Mouse (Mus musculus) stomach, embryonic 15.5 days (tissue): ENCODE measurements at regions not wholly inside any gene's neighbourhood (a gene's known extent, or its start where the extent isn't known, plus 50 kb on each side); places are given as distances from the start of the nearest gene placed in this dataset.

Experiments
- ATAC-seq: fragments of 200-750 bp; cut with Nextera tagmentation; 2 replicates; pipeline ENCODE4 v1.8.0; 2017; ENCODE audit warnings: low read depth, moderate number of reproducible peaks, moderate TSS enrichment; ENCODE audit not compliant: insufficient read depth, low FRiP score
- H3K27ac ChIP-seq: fragments of 300-500 bp; sonication (generic); 2 replicates; pipeline ENCODE4 v1.5.1; 2015; ENCODE audit warnings: mild to moderate bottlenecking, inconsistent platforms
- H3K27me3 ChIP-seq: fragments of 300-500 bp; sonication (generic); replicated peaks from 2 replicates; pipeline ENCODE4 v1.6.1; 2015; ENCODE audit warnings: inconsistent platforms
- H3K36me3 ChIP-seq: fragments of 300-500 bp; sonication (generic); 2 replicates; pipeline ENCODE4 v1.6.1; 2015; ENCODE audit warnings: inconsistent platforms
- H3K4me1 ChIP-seq: fragments of 300-500 bp; sonication (generic); 2 replicates; pipeline ENCODE4 v1.6.1; 2015; ENCODE audit warnings: inconsistent platforms
- H3K4me2 ChIP-seq: fragments of 300-500 bp; sonication (generic); 2 replicates; pipeline ENCODE4 v1.6.1; 2015; ENCODE audit warnings: mild to moderate bottlenecking, inconsistent platforms
- H3K4me3 ChIP-seq: fragments of 300-500 bp; sonication (generic); replicated peaks from 2 replicates; pipeline ENCODE4 v1.5.1; 2015; ENCODE audit warnings: inconsistent platforms
- H3K9ac ChIP-seq: fragments of 300-500 bp; sonication (generic); 2 replicates; pipeline ENCODE4 v1.6.1; 2015; ENCODE audit warnings: inconsistent platforms
- H3K9me3 ChIP-seq: fragments of 300-500 bp; sonication (generic); 2 replicates; pipeline ENCODE4 v1.6.1; 2016; ENCODE audit warnings: inconsistent platforms
- WGBS: fragments of 180-500 bp; shearing (Covaris S2); methylation state at CpG from one replicate; pipeline ENCODE4 v1.1.7; 2015; 5-methylcytosine and 5-hydroxymethylcytosine counted together

GRCm38 (mm10) chr1:13798848-13799247, 2294.3 kb downstream of the 4930444P10Rik start:
- Histone ChIP-seq H3K27me3 (no peaks in the 10 kb centered on the region), H3K9me3 (no peaks in the 10 kb centered on the region), H3K36me3 (no peaks in the 10 kb centered on the region), H3K27ac (no peak overlapping the region), H3K9ac (no peak overlapping the region), H3K4me3 (no peak overlapping the region), H3K4me2 (no peak overlapping the region), H3K4me1 (no peaks in the 10 kb centered on the region)
- 71% methylated on average over 1 of the region's 1 CpGs for WGBS
- no peak for ATAC-seq

GRCm38 (mm10) chr1:13795196-13795595, 2297.9 kb downstream of the 4930444P10Rik start:
- Histone ChIP-seq H3K36me3 (no peaks in the 10 kb centered on the region), H3K4me3 (no peak overlapping the region), H3K27me3 (no peaks in the 10 kb centered on the region), H3K4me1 (no peaks in the 10 kb centered on the region), H3K9ac (no peak overlapping the region), H3K27ac (no peak overlapping the region), H3K9me3 (no peaks in the 10 kb centered on the region), H3K4me2 (no peak overlapping the region)
- no peak for ATAC-seq

- Histone ChIP-seq H3K27ac (no peak overlapping the region), H3K4me2 (peak overlapping the region; percentile 21; the same call in 1 of the 2 replicates), H3K4me1 (no peaks in the 10 kb centered on the region), H3K4me3 (no peak overlapping the region), H3K9ac (no peak overlapping the region), H3K27me3 (no peaks in the 10 kb centered on the region), H3K9me3 (no peaks in the 10 kb centered on the region), H3K36me3 (no peaks in the 10 kb centered on the region)
- ATAC-seq, result no peak
- 40% methylated on average over 13 of the region's 13 CpGs for WGBS
Observed at GRCm38 (mm10) chr1:13789318-13790085, 2303.6 kb downstream of the 4930444P10Rik start.

GRCm38 (mm10) chr1:13787016-13787415, 2306.1 kb downstream of the 4930444P10Rik start:
- Histone ChIP-seq H3K4me2 (no peak overlapping the region), H3K36me3 (no peaks in the 10 kb centered on the region), H3K27ac (no peak overlapping the region), H3K27me3 (no peaks in the 10 kb centered on the region), H3K9ac (no peak overlapping the region), H3K4me1 (no peaks in the 10 kb centered on the region), H3K9me3 (no peaks in the 10 kb centered on the region), H3K4me3 (no peak overlapping the region)
- 73% methylated on average over 2 of the region's 2 CpGs for WGBS
- ATAC-seq, result no peak

- no peaks in the 10 kb centered on the region for H3K9me3 ChIP-seq
- H3K36me3 ChIP-seq, result no peaks in the 10 kb centered on the region
- H3K27me3 ChIP-seq, result no peaks in the 10 kb centered on the region
- WGBS, result 5% methylated on average over 4 of the region's 4 CpGs
- no peaks in the 10 kb centered on the region for H3K4me1 ChIP-seq
- ATAC-seq, result no peak
- H3K4me2 ChIP-seq, result no peak overlapping the region
- H3K9ac ChIP-seq, result no peak overlapping the region
- no peak overlapping the region for H3K27ac ChIP-seq
- no peak overlapping the region for H3K4me3 ChIP-seq
Observed at GRCm38 (mm10) chr1:13784396-13784795, 2308.7 kb downstream of the 4930444P10Rik start.

- 78% methylated on average over 3 of the region's 3 CpGs for WGBS
- no peak overlapping the region for H3K9ac ChIP-seq
- no peak for ATAC-seq
- no peak overlapping the region for H3K4me3 ChIP-seq
- H3K9me3 ChIP-seq, result no peaks in the 10 kb centered on the region
- H3K4me1 ChIP-seq, result no peaks in the 10 kb centered on the region
- H3K27ac ChIP-seq, result no peak overlapping the region
- H3K36me3 ChIP-seq, result no peaks in the 10 kb centered on the region
- H3K4me2 ChIP-seq, result no peak overlapping the region
- H3K27me3 ChIP-seq, result no peaks in the 10 kb centered on the region
Observed at GRCm38 (mm10) chr1:13782633-13783032, 2310.5 kb downstream of the 4930444P10Rik start.

- 0 out of 2 replicates have a peak, but pooled peaks have one; percentile 36 for ATAC-seq
- Histone ChIP-seq H3K4me3 (no peak overlapping the region), H3K27ac (0 out of 2 replicates have a peak overlapping the region, but pooled peaks have one; percentile 23), H3K4me2 (no peak overlapping the region), H3K9me3 (no peaks in the 10 kb centered on the region), H3K9ac (no peak overlapping the region), H3K4me1 (no peaks in the 10 kb centered on the region), H3K27me3 (no peaks in the 10 kb centered on the region), H3K36me3 (no peaks in the 10 kb centered on the region)
- 40% methylated on average over 2 of the region's 2 CpGs for WGBS
Observed at GRCm38 (mm10) chr1:13772106-13772505, 2321.0 kb downstream of the 4930444P10Rik start.

- Histone ChIP-seq H3K36me3 (no peaks in the 10 kb centered on the region), H3K27me3 (no peaks in the 10 kb centered on the region), H3K9ac (no peak overlapping the region), H3K9me3 (no peaks in the 10 kb centered on the region), H3K4me3 (no peak overlapping the region), H3K27ac (peak overlapping the region; percentile 69), H3K4me2 (peak overlapping the region; percentile 30), H3K4me1 (no peaks in the 10 kb centered on the region)
- peak; percentile 93 for ATAC-seq
- WGBS, result 12% methylated on average over 10 of the region's 10 CpGs
Observed at GRCm38 (mm10) chr1:13771014-13771463, 2322.1 kb downstream of the 4930444P10Rik start.

- no peak overlapping the region for H3K27ac ChIP-seq
- no peaks in the 10 kb centered on the region for H3K4me1 ChIP-seq
- no peaks in the 10 kb centered on the region for H3K9me3 ChIP-seq
- WGBS, result 82% methylated on average over 1 of the region's 1 CpGs
- no peak overlapping the region for H3K9ac ChIP-seq
- no peak overlapping the region for H3K4me2 ChIP-seq
- H3K4me3 ChIP-seq, result no peak overlapping the region
- ATAC-seq, result no peak
- no peaks in the 10 kb centered on the region for H3K36me3 ChIP-seq
- no peaks in the 10 kb centered on the region for H3K27me3 ChIP-seq
Observed at GRCm38 (mm10) chr1:13752479-13752878, 2338.6 kb downstream of the A830018L16Rik start.

- Histone ChIP-seq H3K9ac (no peak overlapping the region), H3K4me1 (no peaks in the 10 kb centered on the region), H3K9me3 (no peaks in the 10 kb centered on the region), H3K27ac (no peak overlapping the region), H3K4me2 (no peak overlapping the region), H3K36me3 (no peaks in the 10 kb centered on the region), H3K27me3 (no peaks in the 10 kb centered on the region), H3K4me3 (no peak overlapping the region)
- WGBS, result 84% methylated on average over 1 of the region's 1 CpGs
- no peak for ATAC-seq
Observed at GRCm38 (mm10) chr1:13751381-13751780, 2337.5 kb downstream of the A830018L16Rik start.
